Mouse (Mus musculus) left cerebral cortex, adult 9 months (tissue): ENCODE measurements around the gene Mical2.

ENCODE experiments used
- DNase-seq, 2 experiments: peaks; one replicate each; pipeline ENCODE4 v3.0.0; 2022; ENCODE audit warnings: low spot score in 2 of 2

The Mical2 gene

DNA sequence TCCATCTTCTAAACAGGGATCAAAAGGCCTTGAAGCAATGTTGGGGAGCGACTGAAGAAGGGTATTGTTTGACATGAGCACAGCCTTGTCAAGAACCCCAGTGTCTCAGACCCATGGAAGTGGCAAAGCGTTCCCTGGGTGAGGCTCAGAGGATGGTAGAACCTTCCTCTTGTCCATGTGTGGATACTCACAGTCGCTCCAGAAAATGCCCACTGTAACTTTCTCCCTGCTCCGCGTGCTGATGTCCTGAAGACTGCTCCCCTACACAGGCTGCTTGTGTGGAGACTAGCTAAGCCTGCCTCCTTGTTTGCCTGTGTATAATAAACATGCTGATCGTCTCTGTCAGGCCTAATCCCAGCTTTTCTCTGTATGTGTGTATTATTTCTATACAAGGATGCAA, 228.7 kb downstream of the Mical2 start:
- no peak for DNase-seq

DNA sequence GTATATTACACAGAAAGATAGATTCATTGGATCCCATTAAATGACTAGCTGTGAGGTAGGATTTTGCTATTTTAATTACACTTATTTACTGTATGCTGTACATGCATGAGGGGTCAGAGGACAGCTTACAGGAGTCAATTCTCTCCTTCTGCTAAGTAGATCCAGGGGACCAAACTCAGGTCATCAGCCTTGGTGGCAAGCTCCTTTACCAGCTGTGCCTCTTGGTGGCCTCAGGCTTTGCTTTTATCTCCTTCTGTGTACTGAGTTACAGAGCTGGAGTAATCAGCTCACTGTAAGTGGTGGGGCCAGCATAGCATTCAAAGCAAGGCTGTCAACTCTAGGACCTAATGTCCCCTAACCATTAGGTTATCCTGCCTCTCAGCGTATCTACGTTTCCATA, 229.3 kb downstream of the Mical2 start:
- DNase-seq, result no peak

DNA sequence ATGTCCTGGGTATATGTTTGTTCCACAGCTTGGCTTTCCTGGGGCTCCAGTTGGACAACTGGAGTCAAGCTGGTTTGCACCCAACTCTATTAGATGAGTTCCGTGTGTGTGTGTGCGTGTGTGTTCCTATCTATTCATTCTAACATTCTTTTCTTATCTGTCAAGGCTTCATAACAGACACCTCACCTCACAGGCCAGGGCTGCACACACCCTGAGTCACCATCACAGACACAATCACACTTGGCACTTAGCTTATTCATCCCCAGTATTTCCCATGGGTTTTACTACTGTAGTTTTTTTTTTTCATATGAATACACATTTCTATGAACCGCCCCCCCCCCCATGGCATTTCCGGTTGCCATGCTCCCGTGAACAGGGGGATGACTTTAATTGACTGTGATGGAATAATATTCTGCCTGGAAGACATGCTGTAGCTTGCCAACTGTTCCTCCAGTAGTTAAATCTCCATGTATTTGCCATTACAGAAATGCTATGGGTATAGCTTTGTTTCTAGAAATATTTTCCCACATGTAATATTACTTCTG, 230.0 kb downstream of the Mical2 start:
- DNase-seq, result no peak

DNA sequence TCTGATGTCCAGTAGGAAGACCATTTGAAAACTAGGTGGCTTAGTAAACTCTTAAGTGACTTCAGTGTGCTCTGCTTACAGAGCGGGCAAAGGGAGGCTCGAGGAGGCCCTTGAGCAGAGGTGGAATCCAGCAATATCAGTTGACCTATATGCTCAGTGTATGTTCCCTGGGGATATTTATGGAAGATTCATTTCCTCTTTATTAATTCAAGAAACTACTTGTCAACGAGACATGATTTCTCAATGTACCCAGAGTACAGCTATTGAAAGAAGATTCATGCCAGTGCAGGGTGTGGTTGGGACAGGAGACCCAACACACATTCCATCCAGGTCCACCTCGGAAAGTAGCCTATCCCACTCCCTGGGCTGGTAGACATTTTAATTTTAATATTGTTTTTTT, 231.7 kb downstream of the Mical2 start:
- DNase-seq, result no peak

DNA sequence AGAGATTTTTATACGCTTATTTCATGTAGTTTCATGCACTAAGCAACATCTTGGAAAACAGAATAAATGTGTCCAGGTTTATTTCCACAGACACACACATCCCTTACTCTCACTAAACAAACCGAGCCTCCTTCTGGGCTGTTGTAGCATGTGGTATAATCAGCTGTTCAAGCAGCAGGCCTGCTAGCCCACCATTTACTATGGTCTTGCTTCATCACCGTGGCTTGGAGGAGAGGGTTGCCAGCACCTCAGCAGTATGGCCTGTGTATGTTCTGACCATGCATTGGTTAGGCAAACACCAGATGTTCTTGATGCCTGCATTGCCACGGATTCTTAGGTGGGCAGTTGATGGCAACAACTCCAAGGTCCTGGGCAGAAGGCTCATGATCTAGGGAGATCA, 232.3 kb downstream of the Mical2 start:
- DNase-seq, result no peak

DNA sequence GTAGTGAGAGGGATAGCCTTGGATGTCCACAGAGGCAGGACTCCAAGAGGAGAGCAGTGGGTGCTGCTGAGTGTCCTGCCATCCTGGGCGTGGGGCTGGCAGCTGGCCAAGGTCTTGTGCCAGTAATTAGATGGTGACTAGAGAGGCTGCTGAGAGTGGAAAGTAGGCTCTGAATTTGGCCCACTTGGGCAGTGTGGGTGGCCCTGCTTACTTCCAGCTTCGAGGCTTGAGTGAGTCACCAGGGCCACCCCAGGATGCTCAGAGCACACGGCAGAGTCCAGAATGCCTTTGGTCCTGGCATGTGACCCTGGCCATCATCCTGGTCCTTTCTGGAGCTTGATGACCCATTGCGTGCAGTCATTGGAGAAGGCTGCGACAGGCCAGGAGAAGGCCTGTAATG, 232.8 kb downstream of the Mical2 start:
- peak in 1 of 2 experiments; percentile 15 for DNase-seq
